Mouse (Mus musculus) adrenal gland, postnatal 10 days (tissue): ENCODE data around the gene Gpr152. TPM values are rescaled to one million over a fixed set of nuclear protein-coding genes. Genes with fewer than 3 reads are reported as not detected.
"Not testable (repeated sequence)": the region's sequence is repeated elsewhere in the genome, so short reads cannot be mapped to it uniquely, and the experiment has no call there.

Source experiments
- DNase-seq: peaks from one replicate; pipeline ENCODE4 v3.0.0; 2021; ENCODE audit warnings: mixed read lengths
- total RNA-seq, 2 experiments: library from RNA; stranded (reverse); gene quantifications; 2 replicates each; pipeline ENCODE4 v1.2.3; 2021

Gpr152 gene
- total RNA-seq, 2 experiments from 2014 or later = not detected

DNA sequence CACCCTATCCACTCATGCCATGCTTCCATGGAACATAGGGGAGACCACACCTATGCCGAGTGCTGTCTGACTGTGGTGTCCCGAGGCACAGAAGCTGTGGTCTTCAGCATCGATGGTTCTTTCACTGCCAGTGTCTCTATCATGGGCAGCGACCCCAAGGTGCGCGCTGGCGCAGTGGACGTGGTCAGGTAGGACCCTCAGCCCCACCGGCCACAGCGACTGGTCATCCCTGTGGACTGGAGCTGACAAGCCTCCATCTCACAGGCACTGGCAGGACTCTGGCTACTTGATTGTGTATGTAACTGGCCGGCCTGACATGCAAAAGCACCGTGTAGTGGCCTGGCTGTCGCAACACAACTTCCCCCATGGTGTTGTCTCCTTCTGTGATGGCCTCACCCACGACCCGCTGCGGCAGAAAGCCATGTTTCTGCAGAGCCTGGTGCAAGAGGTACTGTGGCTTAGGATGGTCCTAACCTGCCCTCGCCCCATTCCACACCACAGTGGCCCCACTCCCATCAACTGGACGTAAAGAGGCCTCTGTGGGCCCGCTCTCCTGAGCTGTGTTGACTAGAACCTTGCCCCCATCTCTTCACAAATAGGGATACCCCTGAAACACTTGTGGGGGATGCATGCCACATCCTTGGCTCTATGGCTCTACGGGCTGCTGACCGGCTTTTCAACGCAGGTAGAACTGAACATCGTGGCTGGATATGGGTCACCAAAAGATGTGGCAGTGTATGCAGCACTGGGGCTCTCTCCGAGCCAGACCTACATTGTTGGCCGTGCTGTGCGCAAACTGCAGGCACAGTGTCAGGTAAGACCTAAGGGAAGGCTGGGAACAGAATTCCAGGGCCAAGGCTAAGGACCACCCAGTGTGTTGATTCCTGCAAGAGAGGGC lies 27.3 kb upstream of the Gpr152 start:
- DNase-seq = no peak

DNA sequence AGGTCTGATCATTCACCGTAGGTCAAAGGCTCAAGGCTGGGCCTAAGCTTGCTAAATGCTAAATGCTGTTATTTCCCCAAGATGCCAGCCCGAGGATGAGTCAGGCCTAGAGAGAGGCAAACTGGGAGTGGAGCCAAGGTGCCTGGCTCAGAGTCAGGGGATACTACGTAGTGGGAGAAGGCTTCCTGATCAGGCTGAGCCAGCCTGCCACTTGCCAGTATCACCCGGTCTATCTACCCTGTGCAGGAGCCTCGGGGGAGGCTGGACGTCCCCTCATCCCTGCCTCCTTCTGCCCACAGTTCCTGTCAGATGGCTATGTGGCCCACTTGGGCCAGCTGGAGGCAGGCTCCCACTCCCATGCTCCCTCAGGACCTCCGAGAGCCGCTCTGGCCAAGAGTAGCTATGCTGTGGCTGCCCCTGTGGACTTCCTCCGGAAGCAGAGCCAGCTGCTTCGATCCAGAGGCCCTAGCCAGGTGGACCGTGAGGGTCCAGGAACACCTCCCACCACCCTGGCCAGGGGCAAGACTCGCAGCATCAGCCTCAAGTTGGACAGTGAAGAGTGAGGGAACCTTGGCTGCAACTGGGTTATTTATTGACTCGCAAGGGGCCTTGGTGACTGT lies 26.3 kb upstream of the Gpr152 start:
- DNase-seq = peak; percentile 96

DNA sequence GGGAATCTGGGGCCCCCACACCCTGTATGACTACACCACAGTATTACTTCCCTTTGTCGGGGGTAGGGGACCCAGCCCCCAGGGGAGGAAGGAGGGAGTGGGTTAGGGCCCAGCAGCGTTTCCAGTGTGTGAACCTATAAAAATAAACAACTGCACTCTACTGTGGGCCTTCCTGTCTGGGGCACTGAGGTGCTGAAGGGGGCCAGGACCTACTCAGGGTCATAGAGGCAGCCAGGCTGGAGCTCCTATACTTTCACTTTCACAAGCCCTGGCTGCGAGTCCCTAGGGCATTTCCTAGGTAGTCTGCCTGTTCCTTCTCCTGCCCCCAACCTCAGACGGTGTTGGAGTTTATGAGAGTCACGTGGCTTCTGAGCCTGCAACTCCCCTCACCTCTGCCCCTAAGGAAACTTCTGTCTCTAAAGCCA lies 25.8 kb upstream of the Gpr152 start:
- DNase-seq = peak; percentile 57

DNA sequence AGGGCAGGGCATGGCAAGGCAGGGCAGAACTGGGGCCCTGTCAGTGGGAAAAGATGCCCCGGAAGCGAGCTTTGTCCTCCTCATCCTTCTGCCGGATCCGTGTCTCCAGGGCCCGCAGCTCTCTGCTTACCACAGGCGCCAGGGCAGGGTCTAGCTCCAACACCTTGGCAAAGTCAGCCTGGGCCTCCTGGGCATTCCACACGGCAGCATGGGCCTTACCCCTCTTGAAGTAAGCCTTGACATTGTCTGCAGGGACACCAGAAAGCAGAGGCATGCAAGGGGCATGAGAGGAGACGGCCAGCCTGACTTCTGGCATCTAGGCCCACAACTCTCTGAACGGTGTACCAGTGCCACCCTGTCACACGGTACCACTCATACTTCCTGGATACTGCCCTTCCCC lies 25.0 kb upstream of the Gpr152 start:
- DNase-seq = no peak

DNA sequence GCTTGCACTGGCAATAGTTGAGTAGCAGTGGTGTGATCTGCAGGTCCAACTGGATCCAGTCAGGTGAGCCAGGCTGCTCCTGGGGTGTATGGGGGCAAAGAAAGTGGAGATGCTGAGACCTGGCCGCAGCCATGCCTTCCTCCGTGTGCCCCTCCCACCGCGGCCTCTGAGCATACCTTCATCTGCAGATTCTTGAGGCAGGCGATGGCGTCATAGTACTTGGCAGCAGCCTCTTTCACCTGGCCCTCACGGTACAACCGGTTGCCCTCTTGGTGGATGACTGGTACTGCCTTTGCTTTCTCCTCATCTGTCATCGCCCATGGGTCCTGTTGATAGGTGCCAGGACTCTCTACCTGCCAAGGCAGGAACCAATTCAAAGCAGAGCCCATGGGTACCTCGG lies 24.4 kb upstream of the Gpr152 start:
- no peak for DNase-seq

DNA sequence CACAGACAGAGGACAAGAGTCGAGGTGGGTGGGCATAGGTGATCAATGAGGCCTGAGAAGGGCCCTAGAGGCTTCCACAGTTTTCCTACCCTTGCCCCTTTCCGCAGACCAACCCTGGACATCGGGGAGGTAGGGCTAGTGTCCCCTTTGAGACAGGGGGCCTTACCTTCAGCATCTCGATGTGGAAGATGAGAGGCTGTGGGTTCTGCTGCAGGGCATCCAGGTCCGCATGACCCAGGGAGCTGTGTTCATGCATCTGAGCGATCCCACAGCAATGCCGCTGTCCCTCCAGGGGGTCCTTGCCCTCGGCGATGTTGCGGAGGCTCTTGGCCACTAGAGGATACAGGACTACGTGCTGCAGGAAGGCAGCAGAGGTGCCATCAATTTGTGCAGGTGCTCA lies 23.8 kb upstream of the Gpr152 start:
- no peak for DNase-seq

DNA sequence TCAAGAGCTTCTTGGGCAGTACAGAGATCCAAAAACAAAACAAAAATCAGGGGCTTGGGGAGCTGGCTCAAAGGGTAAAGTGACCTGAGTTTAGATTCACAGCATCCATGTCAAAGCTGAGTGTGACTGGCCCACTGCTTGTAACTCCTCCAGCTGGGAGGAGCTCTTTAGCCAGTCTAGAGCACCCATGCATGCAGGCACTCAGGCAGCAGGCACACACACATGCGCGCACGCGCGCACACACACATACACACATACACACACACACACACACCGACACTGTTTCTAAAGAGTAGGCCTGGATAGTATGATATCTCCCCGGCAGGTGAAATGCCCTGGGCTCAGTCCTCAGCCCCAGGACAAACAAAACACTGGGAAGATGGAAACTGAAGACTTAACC lies 22.6 kb upstream of the Gpr152 start:
- DNase-seq = no peak

DNA sequence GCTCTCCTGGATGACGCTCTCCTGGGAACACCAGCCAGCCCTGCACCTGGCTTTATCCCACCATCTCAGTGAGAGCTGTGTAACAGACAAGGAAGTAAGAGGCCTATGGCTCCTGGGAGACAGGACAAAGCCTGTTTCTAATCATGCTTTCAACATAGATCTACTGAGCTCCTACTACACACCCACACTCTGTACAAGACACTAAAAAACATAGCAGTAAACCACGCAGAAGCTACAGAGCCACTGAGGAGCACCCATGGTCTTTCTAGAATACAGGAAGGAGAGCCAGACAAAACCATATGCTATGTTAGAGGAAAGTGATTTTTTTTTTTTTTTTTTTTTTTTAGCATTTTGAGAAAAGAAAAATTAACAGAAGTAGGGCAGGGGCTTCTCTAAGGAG lies 21.2 kb upstream of the Gpr152 start:
- DNase-seq = no peak

DNA sequence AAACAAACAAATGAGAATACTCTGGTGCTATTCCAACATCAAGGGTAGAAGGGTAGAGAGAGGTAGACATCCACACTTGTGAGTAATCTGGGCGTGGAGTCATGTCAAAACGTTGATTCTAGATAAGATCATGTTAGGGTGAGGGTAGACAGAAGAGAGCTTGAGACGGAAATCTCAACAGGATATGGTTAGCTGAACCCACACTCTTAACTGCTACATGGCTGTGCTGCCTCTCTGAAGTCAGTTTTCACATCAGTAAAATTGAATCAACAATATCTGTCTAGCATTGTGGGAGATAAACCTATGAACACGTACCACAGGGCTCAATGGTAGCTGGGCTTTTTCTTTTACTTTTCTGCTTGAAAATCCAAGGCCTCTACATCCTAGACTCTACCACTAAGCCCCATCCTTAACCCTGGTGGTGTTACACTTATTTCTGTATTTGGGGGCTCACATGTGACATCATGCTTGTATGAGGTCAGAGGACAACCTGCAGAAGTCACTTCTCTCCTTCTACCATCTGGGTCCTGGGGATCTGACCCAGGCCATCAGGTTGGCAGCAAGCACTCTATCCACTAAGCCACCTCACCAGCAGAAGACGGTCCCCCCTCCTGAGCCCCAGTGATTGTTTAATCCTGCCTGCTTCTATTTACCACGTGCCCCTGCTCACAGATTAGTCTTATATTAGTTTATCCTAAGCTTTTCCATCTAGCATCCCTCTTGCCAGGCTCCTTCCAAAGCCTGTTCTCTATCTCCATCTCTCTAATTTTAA lies 19.7 kb upstream of the Gpr152 start:
- DNase-seq = no peak

DNA sequence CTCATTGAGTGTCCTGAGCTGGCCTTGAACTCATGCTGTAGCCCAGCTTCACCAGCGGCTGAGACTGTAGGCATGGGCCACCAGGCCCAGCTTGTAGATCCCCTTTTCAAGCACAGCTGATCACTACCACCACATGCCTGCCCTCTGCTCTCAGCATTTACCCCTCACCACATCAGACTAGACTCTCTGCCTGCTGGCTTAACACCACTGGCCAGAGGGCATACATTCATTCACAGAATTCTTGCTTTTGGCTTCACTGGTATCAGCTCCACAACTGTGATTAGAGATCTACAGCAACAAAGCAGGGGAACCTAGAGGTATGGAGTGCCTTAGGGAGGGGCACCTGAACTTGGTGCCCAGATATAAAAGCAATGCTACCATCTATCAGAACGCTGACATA lies 19.1 kb upstream of the Gpr152 start:
- no peak for DNase-seq

DNA sequence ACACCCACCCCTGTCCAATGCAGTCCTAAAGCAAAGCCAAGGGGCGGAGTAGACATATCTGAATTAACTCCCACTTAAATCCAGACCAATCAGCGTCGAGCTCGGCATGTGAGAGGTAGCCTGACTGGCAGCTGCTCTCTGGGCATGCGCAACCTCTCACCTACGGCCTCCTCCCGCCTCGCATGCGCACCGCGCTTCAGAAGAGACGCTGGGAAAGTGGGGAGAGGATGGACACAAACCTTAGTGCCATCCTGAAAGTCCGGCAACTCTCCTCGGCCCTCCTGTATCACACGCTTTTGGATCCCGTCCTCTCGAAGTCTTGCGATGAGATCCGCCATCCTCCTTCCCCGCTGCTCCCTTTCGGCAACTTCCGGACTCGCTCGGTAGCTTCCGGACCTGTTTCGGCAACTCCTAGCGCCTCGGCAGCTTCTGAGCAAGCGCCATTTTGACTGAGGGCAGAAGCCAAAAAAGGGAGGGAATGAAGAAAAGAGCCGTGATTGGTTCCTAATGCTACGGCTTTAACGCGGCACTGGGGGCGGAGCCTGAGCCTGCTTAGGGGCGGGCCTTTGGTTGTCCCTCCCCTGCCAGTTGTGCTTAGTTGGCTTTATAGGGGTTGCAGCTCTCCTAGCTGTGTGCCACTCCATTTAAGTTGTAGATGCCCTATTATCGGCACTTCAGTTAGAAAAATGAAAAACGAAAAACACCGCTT lies 18.3 kb upstream of the Gpr152 start:
- DNase-seq = peak; percentile 98

DNA sequence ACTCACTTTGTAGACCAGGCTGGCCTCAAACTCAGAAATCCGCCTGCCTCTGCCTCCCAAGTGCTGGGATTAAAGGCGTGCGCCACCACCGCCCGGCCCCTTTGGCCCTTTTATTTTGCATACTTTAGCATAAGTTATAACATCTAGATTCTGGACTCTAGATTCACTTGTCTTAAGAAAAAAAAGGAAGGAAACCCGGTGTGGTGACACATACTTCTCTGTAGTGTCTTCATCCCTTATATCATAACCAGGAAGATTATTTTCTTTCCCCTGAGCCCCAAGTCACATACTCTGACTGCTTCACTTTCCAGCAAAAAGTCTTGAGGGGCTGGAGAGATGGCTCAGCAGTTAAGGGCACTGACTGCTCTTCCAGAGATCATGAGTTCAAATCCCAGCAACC lies 17.7 kb upstream of the Gpr152 start:
- DNase-seq = not testable (repeated sequence)

DNA sequence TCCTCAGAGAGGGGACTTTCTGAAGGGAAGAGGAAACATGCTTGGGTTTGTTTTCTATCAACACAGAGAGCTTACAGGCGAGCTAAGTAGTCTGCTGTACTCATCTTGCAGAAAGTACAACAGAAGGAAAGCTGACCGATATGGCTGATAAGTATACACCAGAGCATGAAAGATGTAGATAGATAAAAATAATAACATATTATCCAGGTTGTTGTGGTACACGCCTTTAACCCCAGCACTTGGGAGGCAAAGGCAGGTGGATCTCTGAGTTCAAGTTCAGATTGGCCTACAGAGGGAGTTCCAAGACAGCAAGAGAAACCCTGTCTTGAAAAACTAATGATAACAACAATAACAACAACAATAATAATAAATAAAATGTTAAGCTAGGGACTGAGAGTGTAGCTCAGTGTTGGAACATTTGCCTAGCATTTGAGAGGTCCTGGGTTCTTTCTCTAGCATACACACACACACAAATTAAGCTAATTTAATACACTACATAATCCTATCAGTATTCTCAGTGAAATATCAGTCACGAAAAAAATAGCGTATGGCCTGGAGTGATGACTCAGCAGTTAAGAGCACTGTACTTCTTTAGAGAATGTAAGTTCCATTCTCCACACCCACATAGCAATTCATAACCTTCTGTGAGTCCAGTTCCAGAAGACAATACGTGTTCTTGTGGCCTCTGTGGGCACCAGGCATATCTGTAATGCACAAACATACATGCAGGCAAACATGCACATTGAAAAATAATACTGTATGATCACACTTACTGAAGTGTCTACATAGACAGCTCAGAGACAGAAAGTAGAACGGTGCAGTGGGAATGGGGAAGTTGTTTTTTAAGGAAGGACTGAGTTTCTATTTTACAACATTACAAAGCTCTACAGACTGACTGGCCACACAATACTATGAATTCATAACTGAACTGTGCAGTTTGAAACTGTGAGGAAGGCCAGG lies 16.9 kb upstream of the Gpr152 start:
- no peak for DNase-seq

DNA sequence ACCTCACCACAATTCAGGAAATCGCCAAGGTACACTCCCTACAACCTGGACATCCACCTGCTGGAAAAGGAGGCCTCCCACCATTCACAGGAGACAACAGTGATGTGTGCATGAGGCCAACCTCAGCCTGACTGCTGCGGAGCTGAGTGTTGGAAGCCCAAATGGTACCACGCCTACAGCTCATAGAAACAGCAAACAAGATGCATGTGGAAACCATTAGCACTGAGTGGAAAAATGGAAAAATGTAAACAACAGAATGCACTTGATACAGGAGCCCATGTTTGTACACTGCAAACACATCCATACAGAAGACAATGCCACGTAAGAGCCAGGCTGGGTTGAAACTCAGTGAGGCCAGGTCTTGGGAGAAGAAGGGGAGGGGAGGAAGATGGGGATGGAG lies 15.2 kb upstream of the Gpr152 start:
- DNase-seq = no peak

DNA sequence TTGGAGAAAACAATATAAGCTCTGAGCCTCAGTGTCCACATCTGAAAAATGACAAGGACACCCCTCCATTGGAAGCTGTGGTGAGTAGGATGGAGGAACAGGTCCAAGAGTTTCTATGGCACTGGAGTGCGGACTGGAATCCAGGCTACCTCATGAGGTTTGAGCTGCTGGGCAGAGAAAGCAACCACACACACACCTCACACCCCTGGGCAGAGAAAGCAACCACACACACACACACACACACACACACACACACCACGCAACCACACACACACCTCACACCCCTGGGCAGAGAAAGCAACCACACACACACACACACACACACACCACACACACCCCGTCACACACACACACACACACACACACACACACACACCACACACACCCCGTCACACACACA lies 14.3 kb upstream of the Gpr152 start:
- DNase-seq = peak; percentile 43

DNA sequence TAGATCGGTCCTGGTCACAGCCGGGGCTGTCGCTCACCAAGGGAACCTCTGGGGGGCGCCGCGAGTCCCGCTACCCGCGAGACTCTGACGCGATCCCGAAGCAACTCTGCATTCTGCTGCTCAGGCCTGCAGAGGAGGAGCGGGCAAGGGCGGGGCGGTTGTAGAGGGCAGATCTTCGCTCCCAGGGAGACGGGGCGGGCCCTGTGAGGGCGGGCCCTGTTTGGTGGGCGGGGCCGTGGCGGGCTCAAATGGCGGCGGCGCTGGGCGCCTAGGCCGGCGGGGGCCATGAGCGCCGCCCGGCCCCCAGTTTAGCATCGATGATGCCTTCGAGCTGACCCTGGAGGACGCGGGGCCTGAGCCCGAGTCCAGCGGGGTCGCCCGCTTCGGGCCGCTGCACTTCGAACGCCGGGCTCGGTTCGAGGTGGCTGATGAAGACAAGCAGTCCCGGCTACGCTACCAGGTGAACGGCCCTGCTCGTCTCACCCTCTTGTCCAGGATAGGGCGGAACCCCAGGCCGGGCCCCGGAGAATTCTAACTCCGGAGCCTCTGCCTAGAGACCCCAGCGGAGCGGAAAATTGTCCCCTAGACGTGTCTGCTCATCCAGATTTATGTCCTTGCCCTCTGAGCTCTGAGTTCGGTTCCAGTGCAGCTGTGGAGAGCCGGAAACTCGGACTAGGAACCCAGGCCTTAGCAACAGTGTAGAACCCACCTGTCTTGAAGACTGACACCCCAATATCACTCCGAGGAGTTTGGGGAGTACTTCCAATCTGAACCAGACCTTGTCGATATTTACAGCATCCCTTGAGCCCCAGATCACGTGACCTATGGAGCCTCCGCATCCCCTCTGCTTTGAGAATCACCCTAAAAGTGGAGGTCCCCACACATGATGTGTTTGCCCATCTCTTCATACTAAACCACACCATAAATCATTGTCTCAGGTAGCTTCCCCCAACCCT lies 13.6 kb upstream of the Gpr152 start, which contains the start of gene Aip:
Aip (minus strand) TSS at position 118 of the 956 bp plus-strand sequence.
- DNase-seq = peak; percentile 99

DNA sequence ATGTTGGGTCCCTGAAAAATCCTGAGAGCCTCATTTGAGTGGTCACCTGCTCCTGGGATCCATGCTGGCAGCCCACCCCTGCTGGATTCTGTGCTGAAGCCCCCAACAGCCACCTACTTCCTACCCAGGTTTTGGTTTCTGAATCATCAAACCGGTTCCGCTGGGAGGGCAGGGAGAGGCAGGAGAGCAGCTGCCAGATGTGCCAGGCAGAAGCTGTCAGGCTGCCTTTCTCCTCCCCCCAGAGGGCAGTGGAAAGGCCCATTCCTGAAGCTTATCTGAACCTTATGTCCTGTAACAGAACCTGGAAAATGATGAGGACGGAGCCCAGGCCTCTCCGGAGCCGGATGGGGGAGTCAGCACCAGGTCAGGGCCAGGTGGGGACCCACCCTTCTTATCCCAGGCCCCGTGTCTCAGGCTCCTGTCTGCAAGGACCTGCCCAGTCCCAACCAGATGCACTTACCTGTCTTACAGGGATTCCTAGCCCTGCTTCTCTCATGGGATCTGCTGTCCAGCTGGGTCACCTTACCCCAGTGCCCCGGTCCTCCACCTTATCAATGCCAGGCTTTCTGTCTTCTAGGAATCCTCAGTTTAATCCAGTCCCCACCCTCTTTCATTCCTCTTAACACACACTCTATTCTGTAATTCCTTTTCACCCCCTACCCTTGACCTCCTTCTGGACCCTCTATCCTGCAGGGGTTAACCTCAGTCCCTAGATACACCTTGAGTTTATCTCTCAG lies 12.7 kb upstream of the Gpr152 start:
- DNase-seq = no peak

DNA sequence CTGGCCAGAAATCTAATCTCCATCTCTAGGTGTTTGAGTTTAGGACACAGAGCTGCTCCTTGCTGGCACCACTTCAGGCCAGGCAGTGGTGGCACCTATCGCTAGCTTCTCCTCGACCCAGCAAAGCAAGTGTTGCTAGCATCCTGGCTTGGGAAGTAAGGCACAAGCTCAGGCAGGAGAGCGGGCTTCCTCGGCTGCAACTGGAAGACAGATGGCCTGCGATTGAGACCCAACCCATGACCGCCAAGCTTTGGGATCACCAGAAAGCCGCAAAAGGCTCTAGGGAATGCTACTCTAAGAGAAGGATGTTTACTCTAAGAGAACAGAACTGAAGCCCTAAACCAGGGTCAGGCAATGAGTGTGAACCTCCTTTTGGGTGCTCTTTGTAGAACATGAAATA lies 10.1 kb upstream of the Gpr152 start:
- no peak for DNase-seq

DNA sequence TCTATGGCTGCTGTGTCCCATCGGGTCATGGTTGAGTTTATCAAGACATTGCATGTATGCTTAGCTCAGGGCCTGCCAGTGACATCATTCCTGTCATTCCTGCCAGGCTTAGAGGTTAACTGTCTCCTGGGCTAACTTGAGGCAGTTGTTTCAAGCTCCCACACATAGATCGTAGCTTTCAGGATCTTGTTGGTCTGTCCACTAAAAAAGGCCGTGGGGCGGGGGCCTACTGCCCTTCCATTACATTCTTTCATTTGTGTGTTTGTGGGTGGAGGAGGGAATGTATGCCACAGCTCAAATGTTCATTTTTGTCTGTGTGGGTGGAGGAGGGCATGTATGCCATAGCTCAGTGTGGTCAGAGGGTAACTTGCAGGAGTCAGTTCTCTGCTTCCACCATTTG lies 9.5 kb upstream of the Gpr152 start:
- no peak for DNase-seq
